Mouse (Mus musculus): ENCODE data around the gene Gm14406. TPM values are rescaled to one million over a fixed set of nuclear protein-coding genes. Genes with fewer than 3 reads are reported as not detected.
"Not testable (repeated sequence)": the region's sequence is repeated elsewhere in the genome, so short reads cannot be mapped to it uniquely, and the experiment has no call there.

Gm14406 gene
- total and polyA plus RNA-seq, 3 experiments, result 0.89 TPM; not detected in 2

DNA sequence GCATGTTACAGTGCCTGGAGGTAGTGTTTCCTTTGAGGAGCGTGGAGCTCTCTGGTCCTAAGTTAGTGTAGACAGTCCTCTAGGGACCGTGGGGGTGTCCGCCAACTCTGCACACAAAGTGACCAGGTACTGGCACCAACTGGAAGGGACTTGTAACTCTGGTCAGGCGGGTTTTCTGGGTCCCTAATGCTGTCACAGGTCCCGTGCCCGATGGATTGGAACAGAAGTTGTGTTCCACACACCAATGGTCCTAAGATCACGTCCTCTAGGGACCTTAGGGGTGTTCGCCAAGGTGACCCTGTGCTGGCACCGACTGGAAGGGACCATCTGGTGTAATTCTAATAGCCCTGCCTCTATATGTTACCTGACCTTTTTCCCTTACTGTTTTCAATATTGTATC, 42.1 kb downstream of the Gm14406 start:
- no peak for TF ChIP-seq ZNF384 (IDR thresholded peaks at IDR 0.05; ENCODE audit: low read depth, low read length)
- TF ChIP-seq USF2 (IDR thresholded peaks at IDR 0.05; ENCODE audit: borderline replicate concordance in 1 of 2, insufficient read depth in 1 of 2, low read depth in 1 of 2, low read length in 2 of 2), result no peak
- no peak for TF ChIP-seq TCF12 (IDR thresholded peaks at IDR 0.05; ENCODE audit: low read depth, low read length)
- TF ChIP-seq POLR2A (IDR thresholded peaks at IDR 0.05; ENCODE audit: control insufficient read depth in 1 of 2, insufficient read depth in 1 of 2, low read depth in 1 of 2, low read length in 2 of 2, poor library complexity in 1 of 2), result no peak
- TF ChIP-seq KAT2A (conservative IDR thresholded peaks at IDR 0.05; ENCODE audit: low read depth, low read length), result no peak
- TF ChIP-seq USF1 (IDR thresholded peaks at IDR 0.05; ENCODE audit: low read depth, low read length), result no peak
- TF ChIP-seq HCFC1 (IDR thresholded peaks at IDR 0.05; ENCODE audit: low read depth, low read length), result no peak
- TF ChIP-seq CHD1 (IDR thresholded peaks at IDR 0.05; ENCODE audit: low read depth, low read length), result no peak
- TF ChIP-seq MAZ (IDR thresholded peaks at IDR 0.05; ENCODE audit: low read depth, low read length), result no peak
- Histone ChIP-seq H3K4me1 (ENCODE audit: control insufficient read depth in 1 of 2, insufficient read depth in 2 of 2, low read length in 2 of 2) (no peaks in the 10 kb centered on the region), H3K79me2 (ENCODE audit: control insufficient read depth, insufficient read depth, low read length, poor library complexity) (no peaks in the 10 kb centered on the region), H3K36me3 (ENCODE audit: control insufficient read depth in 1 of 2, insufficient read depth in 2 of 2, low read length in 2 of 2) (no peaks in the 10 kb centered on the region), H3K27me3 (ENCODE audit: control insufficient read depth in 1 of 2, insufficient read depth in 2 of 2, low read length in 2 of 2) (no peaks in the 10 kb centered on the region), H3K27ac (ENCODE audit: control insufficient read depth, low read depth, low read length) (no peak overlapping the region), H3K9ac (ENCODE audit: control insufficient read depth, low read depth, low read length, poor library complexity, severe bottlenecking) (no peak overlapping the region), H3K9me3 (replicated peaks; ENCODE audit: insufficient read depth, low read length) (no peaks in the 10 kb centered on the region), H3K4me3 (ENCODE audit: control insufficient read depth in 1 of 2, insufficient read depth in 1 of 2, low read depth in 2 of 2, low read length in 2 of 2) (no peak overlapping the region)
- DNase-seq (ENCODE audit: low read depth, low spot score), result no peak

DNA sequence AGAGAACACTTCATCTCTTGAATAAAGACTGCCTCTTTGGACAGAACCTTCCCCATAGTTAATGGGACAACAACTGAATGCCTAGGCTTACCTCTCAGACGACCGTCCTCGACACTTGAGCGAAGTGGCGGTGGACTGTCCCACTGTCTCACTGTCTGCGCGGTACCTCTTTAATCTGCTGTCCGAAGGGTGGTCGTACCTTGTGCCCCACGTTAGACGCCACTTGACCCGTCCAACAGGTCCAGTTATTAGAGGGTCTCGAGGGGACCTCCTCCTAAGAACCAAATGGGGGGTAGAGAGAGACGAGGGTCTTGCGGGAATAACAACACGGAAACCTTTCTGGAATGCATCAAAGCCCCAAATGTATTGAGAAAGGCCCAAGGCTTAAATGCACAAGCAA, 53.8 kb downstream of the Gm14406 start:
- DNase-seq (ENCODE audit: low read depth, low spot score); H3K27ac ChIP-seq (ENCODE audit: control insufficient read depth, low read depth, low read length); H3K79me2 ChIP-seq (ENCODE audit: control insufficient read depth, insufficient read depth, low read length, poor library complexity); H3K36me3 ChIP-seq (ENCODE audit: control insufficient read depth in 1 of 2, insufficient read depth in 2 of 2, low read length in 2 of 2); H3K9me3 ChIP-seq (replicated peaks; ENCODE audit: insufficient read depth, low read length); H3K4me1 ChIP-seq (ENCODE audit: control insufficient read depth in 1 of 2, insufficient read depth in 2 of 2, low read length in 2 of 2); H3K4me3 ChIP-seq (ENCODE audit: control insufficient read depth in 1 of 2, insufficient read depth in 1 of 2, low read depth in 2 of 2, low read length in 2 of 2); H3K9ac ChIP-seq (ENCODE audit: control insufficient read depth, low read depth, low read length, poor library complexity, severe bottlenecking); H3K27me3 ChIP-seq (ENCODE audit: control insufficient read depth in 1 of 2, insufficient read depth in 2 of 2, low read length in 2 of 2): not testable (repeated sequence)

DNA sequence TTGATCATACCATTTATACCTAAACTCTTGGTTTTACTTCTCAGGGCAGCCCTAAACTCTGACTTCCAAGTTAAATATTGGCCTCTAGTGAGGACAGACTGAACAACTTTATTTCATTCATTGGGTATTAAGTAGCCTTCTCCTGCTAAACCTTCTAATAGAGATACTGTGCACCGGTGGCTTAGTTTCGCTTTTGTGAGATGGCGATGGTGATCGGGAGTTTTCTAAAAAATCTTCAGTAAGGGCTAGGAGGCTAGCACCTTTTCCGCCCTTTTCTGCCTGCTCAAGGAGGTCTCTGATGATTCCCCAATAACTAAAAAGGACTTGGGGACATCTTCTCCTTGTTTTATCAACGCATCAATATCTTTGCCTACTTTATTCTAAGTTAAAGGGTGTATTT, 54.3 kb downstream of the Gm14406 start:
- H3K9ac ChIP-seq (ENCODE audit: control insufficient read depth, low read depth, low read length, poor library complexity, severe bottlenecking); H3K36me3 ChIP-seq (ENCODE audit: control insufficient read depth in 1 of 2, insufficient read depth in 2 of 2, low read length in 2 of 2); H3K27me3 ChIP-seq (ENCODE audit: control insufficient read depth in 1 of 2, insufficient read depth in 2 of 2, low read length in 2 of 2); H3K4me3 ChIP-seq (ENCODE audit: control insufficient read depth in 1 of 2, insufficient read depth in 1 of 2, low read depth in 2 of 2, low read length in 2 of 2); DNase-seq (ENCODE audit: low read depth, low spot score); H3K79me2 ChIP-seq (ENCODE audit: control insufficient read depth, insufficient read depth, low read length, poor library complexity); H3K27ac ChIP-seq (ENCODE audit: control insufficient read depth, low read depth, low read length); H3K9me3 ChIP-seq (replicated peaks; ENCODE audit: insufficient read depth, low read length); H3K4me1 ChIP-seq (ENCODE audit: control insufficient read depth in 1 of 2, insufficient read depth in 2 of 2, low read length in 2 of 2): not testable (repeated sequence)

DNA sequence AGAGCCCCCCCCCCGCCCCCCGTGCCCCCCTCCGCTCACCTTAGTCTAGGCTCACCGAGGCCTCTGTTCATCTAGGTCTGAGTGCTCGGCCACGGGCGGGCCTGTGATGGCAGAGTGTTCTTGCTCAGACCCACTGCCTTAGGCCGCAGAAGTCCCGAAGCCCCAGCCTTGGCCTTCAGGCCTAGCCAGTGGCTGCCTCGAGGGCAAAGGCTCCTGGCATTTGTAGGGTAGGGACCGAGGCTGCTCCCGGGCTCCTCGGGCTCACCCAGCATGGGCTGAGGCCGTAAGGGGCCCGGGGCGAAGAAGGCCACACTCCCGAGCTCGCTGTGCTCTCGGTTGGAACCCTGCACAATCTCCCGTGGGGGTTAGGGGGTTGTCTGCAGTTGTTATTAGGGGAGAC, 54.9 kb downstream of the Gm14406 start:
- DNase-seq (ENCODE audit: low read depth, low spot score), result no peak
- H3K36me3 ChIP-seq (ENCODE audit: control insufficient read depth in 1 of 2, insufficient read depth in 2 of 2, low read length in 2 of 2), result no peaks in the 10 kb centered on the region
- H3K4me3 ChIP-seq (ENCODE audit: control insufficient read depth in 1 of 2, insufficient read depth in 1 of 2, low read depth in 2 of 2, low read length in 2 of 2), result no peak overlapping the region
- H3K9ac ChIP-seq (ENCODE audit: control insufficient read depth, low read depth, low read length, poor library complexity, severe bottlenecking), result no peak overlapping the region
- no peaks in the 10 kb centered on the region for H3K27me3 ChIP-seq (ENCODE audit: control insufficient read depth in 1 of 2, insufficient read depth in 2 of 2, low read length in 2 of 2)
- H3K4me1 ChIP-seq (ENCODE audit: control insufficient read depth in 1 of 2, insufficient read depth in 2 of 2, low read length in 2 of 2), result no peaks in the 10 kb centered on the region
- H3K79me2 ChIP-seq (ENCODE audit: control insufficient read depth, insufficient read depth, low read length, poor library complexity), result no peaks in the 10 kb centered on the region
- no peak overlapping the region for H3K27ac ChIP-seq (ENCODE audit: control insufficient read depth, low read depth, low read length)
- TF ChIP-seq CHD2 (IDR thresholded peaks at IDR 0.05; ENCODE audit: low read length) (no peak), MAFK (IDR thresholded peaks at IDR 0.05; ENCODE audit: borderline replicate concordance, low read depth, low read length) (no peak), MAX (IDR thresholded peaks at IDR 0.05; ENCODE audit: low read length) (no peak), ZC3H11A (IDR thresholded peaks at IDR 0.05; ENCODE audit: low read depth, low read length) (no peak), POLR2A (IDR thresholded peaks at IDR 0.05; ENCODE audit: control insufficient read depth in 1 of 2, insufficient read depth in 1 of 2, low read depth in 1 of 2, low read length in 2 of 2, poor library complexity in 1 of 2) (no peak), POLR2AphosphoS2 (IDR thresholded peaks at IDR 0.05; ENCODE audit: low read length) (no peak), MYB (IDR thresholded peaks at IDR 0.05; ENCODE audit: low read depth, low read length) (no peak), TAL1 (IDR thresholded peaks at IDR 0.05; ENCODE audit: low read length) (no peak), ZNF384 (IDR thresholded peaks at IDR 0.05; ENCODE audit: low read depth, low read length) (no peak), USF1 (IDR thresholded peaks at IDR 0.05; ENCODE audit: low read depth, low read length) (no peak), MYC (IDR thresholded peaks at IDR 0.05; ENCODE audit: low read depth, low read length) (no peak), SIN3A (IDR thresholded peaks at IDR 0.05; ENCODE audit: low read length) (no peak)
- H3K9me3 ChIP-seq (replicated peaks; ENCODE audit: insufficient read depth, low read length), result no peaks in the 10 kb centered on the region

Measured in MEL (cell line).